Mouse (Mus musculus): ENCODE results near the gene Dtymk.

DNA sequence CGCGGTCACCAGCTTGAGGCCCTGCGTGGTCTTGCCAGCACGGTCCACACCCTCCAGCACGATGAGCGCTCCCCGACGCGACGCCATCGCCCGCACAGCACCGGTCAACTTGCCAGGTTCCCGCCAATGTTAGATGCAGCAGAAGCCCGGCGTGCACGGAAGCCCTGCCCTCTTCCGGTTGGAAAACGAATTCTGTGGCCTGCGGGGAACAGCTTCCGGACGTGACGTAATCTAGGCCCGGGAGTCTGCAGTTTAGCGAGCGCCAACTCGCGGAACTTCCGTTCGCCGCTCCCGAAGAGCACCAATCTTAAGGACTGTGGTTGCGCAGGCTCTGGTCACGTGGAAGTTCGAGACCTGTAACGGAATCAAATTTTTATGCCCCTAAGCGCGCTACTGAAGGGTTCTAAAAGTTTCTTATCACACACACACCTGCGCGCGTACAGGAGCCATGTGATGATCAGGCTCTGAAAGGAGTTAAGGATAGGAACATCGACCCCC is at the start of gene Dtymk:
- TF ChIP-seq FLI1 (IDR thresholded peaks at IDR 0.05; ENCODE audit: low read length): peak; percentile 98
- no peak for TF ChIP-seq GATA1 (IDR thresholded peaks at IDR 0.05; ENCODE audit: borderline replicate concordance, low read length)
